Mouse (Mus musculus) layer of hippocampus, adult 9-10 months (tissue): ENCODE measurements around the gene Agap1.

Experiments used
- DNase-seq: peaks from one replicate; pipeline ENCODE4 v3.0.0; 2022; ENCODE audit warnings: low spot score

The Agap1 gene

GRCm38 (mm10) chr1:89457126-89458031 lies 2.8 kb downstream of the Agap1 start:
- DNase-seq = no peak

- DNase-seq = no peak
Observed at GRCm38 (mm10) chr1:89461881-89462280, 7.3 kb downstream of the Agap1 start.

- DNase-seq = no peak
Observed at GRCm38 (mm10) chr1:89463138-89463537, 8.5 kb downstream of the Agap1 start.

GRCm38 (mm10) chr1:89465417-89466002 lies 10.9 kb downstream of the Agap1 start:
- no peak for DNase-seq

GRCm38 (mm10) chr1:89467321-89468069 lies 12.9 kb downstream of the Agap1 start:
- DNase-seq = no peak

- DNase-seq = no peak
Observed at GRCm38 (mm10) chr1:89468141-89468540, 13.5 kb downstream of the Agap1 start.

- no peak for DNase-seq
Observed at GRCm38 (mm10) chr1:89471430-89471829, 16.8 kb downstream of the Agap1 start.

GRCm38 (mm10) chr1:89471891-89472290 lies 17.3 kb downstream of the Agap1 start:
- DNase-seq = no peak

- DNase-seq = no peak
Observed at GRCm38 (mm10) chr1:89473946-89474345, 19.3 kb downstream of the Agap1 start.

GRCm38 (mm10) chr1:89474853-89475252 lies 20.2 kb downstream of the Agap1 start:
- no peak for DNase-seq

- DNase-seq = no peak
Observed at GRCm38 (mm10) chr1:89477033-89477432, 22.4 kb downstream of the Agap1 start.

- no peak for DNase-seq
Observed at GRCm38 (mm10) chr1:89478571-89479460, 24.2 kb downstream of the Agap1 start.

GRCm38 (mm10) chr1:89481154-89481553 lies 26.5 kb downstream of the Agap1 start:
- DNase-seq = no peak

GRCm38 (mm10) chr1:89482812-89483211 lies 28.2 kb downstream of the Agap1 start:
- DNase-seq = no peak

- no peak for DNase-seq
Observed at GRCm38 (mm10) chr1:89486891-89487290, 32.3 kb downstream of the Agap1 start.

GRCm38 (mm10) chr1:89489111-89489971 lies 34.7 kb downstream of the Agap1 start:
- no peak for DNase-seq

GRCm38 (mm10) chr1:89493177-89493576 lies 38.6 kb downstream of the Agap1 start:
- DNase-seq = no peak

- no peak for DNase-seq
Observed at GRCm38 (mm10) chr1:89494816-89495215, 40.2 kb downstream of the Agap1 start.

- DNase-seq = no peak
Observed at GRCm38 (mm10) chr1:89496204-89496603, 41.6 kb downstream of the Agap1 start.

- DNase-seq = no peak
Observed at GRCm38 (mm10) chr1:89500925-89501324, 46.3 kb downstream of the Agap1 start.

- DNase-seq = no peak
Observed at GRCm38 (mm10) chr1:89501346-89501745, 46.7 kb downstream of the Agap1 start.
